Mouse (Mus musculus) E14TG2a.4 (cell line): Measurements from ENCODE around the gene Bmpr2.

ENCODE experiments used
- H3K27me3 ChIP-seq: 2 replicates; pipeline ENCODE4 v1.6.1; 2014; ENCODE audit warnings: low read length, control low read depth; ENCODE audit not compliant: insufficient read depth
- H3K36me3 ChIP-seq: 2 replicates; pipeline ENCODE4 v1.6.1; 2014; ENCODE audit warnings: low read length, control low read depth; ENCODE audit not compliant: insufficient read depth
- H3K4me1 ChIP-seq: replicated peaks from 2 replicates; pipeline ENCODE4 v1.6.1; 2014; ENCODE audit warnings: low read depth, low read length, control low read depth
- H3K4me3 ChIP-seq: replicated peaks from 2 replicates; pipeline ENCODE4 v1.5.1; 2014; ENCODE audit warnings: mild to moderate bottlenecking, low read length
- H3K9me3 ChIP-seq: 2 replicates; pipeline ENCODE4 v1.6.1; 2014; ENCODE audit warnings: low read length, control low read depth
- CTCF ChIP-seq: conservative IDR thresholded peaks from 2 replicates; pipeline ENCODE4 v1.5.1; 2014; ENCODE audit warnings: low read length
- NANOG ChIP-seq: IDR thresholded peaks from 2 replicates; pipeline ENCODE4 v1.6.1; 2014; ENCODE audit warnings: borderline replicate concordance, low read length, mixed read lengths
- POU5F1 ChIP-seq: IDR thresholded peaks from 2 replicates; pipeline ENCODE4 v1.6.1; 2014; ENCODE audit warnings: low read length, borderline replicate concordance

Gene Bmpr2

DNA sequence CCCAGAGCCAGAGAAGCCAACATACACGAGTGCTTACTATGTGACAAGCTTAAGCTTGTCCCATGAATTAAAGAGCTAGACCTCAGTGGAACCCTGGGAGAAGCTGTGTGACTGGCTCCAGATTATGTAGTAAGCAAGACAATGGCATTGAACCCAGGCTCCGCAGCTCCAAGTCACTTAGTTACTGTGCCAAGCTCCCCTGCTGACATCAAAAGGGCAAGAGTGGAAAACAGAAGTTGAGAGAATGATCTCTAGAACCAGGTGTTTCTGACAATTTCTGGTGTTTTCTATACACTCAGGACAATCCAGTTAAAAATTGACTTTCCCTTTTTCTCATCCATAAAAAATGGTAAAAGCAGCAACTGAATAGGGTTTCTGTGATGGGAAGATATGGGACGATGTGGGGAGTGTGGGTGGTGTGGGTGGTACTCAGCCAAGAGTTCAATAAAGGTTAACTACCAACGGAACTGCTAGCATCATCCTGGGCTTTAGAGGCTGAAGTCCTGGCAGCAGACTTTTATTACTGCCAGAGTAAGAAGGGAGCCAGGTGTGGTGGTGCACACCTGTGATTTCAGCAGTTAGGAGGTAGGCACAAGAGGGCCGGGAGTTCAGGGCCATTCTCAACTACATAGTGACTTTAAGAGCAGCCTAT, 134.1 kb downstream of the Bmpr2 start:
- H3K9me3 ChIP-seq = no peaks in the 10 kb centered on the region; the same call in 1 of the 2 replicates
- H3K27me3 ChIP-seq = no peaks in the 10 kb centered on the region
- no peaks in the 10 kb centered on the region for H3K4me1 ChIP-seq
- H3K36me3 ChIP-seq = no peaks in the 10 kb centered on the region
- TF ChIP-seq POU5F1 (no peak), NANOG (no peak)
- no peak overlapping the region for H3K4me3 ChIP-seq

DNA sequence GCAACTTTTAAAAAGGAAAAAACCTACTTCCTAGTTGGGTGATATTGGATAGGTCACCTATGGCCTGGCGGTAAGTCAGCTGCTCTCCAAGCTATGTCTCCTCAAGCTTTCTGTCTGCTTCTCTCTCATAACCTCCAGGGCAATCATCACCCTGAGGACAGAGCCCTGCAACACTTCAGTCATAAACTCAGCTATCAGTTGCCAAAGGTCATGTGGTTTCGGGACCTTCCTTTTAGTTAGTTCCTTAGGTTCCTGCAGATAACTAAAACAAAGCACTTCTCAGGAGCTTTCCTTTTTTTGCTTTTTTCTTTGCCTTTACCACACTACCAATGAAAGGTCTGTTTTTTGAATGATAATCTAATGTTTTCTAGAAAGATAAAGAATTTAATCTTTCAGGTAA, 136.5 kb downstream of the Bmpr2 start:
- Histone ChIP-seq H3K4me1 (no peaks in the 10 kb centered on the region), H3K36me3 (no peaks in the 10 kb centered on the region), H3K4me3 (no peak overlapping the region), H3K9me3 (no peaks in the 10 kb centered on the region), H3K27me3 (no peaks in the 10 kb centered on the region)
- no peak for TF ChIP-seq NANOG
- TF ChIP-seq CTCF = no peak
- no peak for TF ChIP-seq POU5F1

DNA sequence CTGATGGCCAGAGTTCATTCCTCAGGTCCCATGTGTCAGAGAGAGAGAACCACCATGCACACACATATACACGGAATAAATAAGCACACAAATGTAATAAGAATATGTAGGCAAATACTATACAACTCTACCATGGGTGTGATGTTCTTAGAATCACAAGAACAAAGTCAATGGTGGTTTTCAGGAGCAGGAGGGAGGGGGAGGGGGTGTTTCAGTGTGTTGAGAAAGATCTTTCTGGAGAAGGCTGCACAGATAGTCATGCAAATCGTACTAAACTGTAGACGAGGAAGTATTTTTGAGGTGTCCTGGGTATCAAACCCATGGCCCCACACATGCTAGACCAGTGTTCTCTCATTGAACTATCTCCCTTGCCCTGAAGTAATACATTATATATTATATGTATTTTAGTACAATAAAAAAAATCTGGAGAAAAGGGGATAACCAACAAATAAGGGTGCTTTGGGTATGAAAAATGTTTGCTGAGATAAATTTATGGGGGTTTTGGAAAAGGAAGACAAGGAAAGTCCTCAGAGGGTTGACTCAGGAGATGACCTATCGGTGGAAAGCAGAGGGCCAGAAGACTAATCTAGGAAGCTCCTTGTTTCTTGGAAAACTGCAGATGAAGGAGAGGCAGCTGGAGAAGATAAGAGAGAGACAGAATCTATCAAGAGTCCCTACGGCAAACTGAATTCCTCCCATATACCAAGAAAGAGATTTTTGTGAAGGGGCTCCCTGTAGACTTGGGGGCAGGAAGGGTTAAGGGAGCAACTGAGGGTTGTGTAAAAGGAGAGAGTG, 138.1 kb downstream of the Bmpr2 start:
- Histone ChIP-seq H3K9me3 (no peaks in the 10 kb centered on the region), H3K36me3 (no peaks in the 10 kb centered on the region), H3K4me3 (no peak overlapping the region), H3K4me1 (no peaks in the 10 kb centered on the region), H3K27me3 (no peaks in the 10 kb centered on the region)
- TF ChIP-seq NANOG (no peak), CTCF (no peak), POU5F1 (no peak)

DNA sequence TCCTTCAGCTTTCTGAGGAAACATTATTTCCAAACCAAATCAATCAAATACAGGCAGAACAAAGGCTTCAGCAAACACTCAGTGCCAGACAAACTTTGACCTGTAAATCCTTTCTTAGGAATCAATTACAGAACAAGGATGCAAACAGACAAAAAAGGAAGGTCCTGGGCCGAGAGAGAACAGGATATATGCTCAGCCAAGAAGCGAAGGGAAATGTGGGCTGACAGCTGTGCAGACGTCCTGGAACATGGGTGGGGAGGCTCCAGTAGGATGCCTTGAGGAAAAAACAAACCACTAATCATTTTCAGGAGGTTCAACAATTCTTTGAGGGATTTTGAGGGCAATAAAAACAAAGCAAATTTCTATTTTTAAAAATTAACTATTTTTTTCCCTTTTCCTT, 139.4 kb downstream of the Bmpr2 start:
- TF ChIP-seq POU5F1 (no peak), CTCF (no peak), NANOG (no peak)
- Histone ChIP-seq H3K27me3 (no peaks in the 10 kb centered on the region), H3K36me3 (no peaks in the 10 kb centered on the region), H3K4me3 (no peak overlapping the region), H3K4me1 (peaks cover 7% of the 10 kb centered on the region), H3K9me3 (no peaks in the 10 kb centered on the region)

DNA sequence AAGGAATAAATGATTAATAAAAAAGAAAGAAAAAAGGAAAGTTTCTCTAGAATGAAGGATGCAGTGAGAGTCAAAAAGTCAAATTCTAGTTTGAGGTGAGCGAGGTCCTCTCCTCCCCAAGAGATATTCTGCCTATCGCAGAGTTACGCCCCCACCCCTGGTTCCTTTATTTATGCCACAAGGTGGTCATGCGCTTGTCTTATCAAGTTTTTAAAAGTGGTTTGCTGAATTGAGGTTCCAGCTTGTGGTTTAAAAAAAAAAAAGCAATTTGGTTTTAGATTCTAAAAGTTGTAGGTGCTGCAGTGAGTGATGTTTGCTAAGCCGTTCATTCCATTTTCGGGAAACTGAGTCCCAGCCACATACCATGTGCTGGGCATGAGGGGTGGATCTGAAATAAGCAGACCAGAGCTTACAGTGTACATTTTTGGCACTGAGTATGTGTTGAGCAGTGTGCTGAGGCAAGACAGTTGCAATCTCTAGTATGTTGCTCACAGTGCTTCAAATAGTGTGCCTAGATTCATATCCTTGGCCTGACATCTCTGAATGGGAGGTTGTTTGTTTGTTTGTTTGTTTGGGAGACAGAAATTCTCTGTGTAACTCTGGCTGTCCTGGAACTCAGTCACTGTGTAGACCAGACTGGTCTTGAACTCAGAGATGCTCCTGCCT, 141.6 kb downstream of the Bmpr2 start:
- H3K4me3 ChIP-seq = no peak overlapping the region
- no peaks in the 10 kb centered on the region for H3K36me3 ChIP-seq
- TF ChIP-seq CTCF (no peak), NANOG (no peak), POU5F1 (no peak)
- H3K27me3 ChIP-seq = no peaks in the 10 kb centered on the region
- H3K9me3 ChIP-seq = no peaks in the 10 kb centered on the region
- H3K4me1 ChIP-seq = peaks cover 11% of the 10 kb centered on the region

DNA sequence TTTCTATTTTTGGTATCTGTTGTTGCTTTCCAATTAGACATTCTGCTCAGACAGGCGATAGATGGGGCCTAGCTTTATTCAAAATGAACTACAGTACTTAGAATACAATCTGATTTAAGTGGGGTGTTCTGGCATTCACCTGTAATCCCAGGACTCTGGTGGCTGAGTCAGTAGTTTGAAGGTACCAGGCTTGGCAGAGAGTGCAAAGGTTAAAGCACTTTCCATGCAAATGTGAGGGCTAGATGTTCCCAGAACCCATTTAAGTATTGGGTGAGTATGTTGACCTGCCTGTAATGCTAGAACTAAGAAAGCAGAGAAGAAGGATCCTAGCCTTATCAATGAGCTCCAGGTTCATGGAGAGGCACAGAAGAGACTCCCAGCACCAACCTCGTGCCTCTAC, 142.7 kb downstream of the Bmpr2 start:
- H3K4me1 ChIP-seq = peaks cover 11% of the 10 kb centered on the region
- TF ChIP-seq CTCF (no peak), POU5F1 (no peak), NANOG (no peak)
- H3K9me3 ChIP-seq = no peaks in the 10 kb centered on the region
- no peak overlapping the region for H3K4me3 ChIP-seq
- H3K27me3 ChIP-seq = no peaks in the 10 kb centered on the region
- H3K36me3 ChIP-seq = no peaks in the 10 kb centered on the region

DNA sequence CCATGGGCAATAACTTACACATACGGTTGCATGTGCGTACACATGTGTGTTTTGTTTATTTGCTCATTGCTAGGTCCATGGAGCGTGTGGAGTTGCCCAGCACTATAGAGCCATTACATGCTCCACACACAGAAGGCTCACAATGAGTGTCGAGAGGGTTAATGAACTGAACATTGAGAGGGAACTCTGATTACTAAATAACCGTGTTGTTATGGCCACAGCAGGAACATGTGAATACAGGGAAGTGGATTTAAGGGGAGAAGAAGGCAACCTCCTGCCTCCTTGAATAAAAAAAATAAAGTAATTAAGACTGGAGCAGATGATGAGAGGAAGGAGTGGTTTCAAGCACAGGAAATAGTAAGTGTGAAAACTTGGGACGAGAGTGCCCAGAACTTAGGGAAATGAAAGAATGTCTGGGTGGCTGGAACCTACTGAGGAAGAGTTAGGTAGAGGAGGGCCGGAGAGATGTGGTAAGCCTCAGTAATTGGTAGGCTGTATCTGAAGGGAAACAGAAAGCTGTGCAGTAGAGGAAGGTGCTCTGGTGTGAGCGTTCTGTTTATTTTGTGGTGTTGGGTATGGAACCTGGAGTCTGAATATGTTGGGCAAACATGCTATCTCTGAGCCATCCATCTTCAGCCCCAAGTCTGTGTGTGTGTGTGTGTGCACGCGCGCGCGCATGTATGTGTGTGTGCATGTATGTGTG, 143.8 kb downstream of the Bmpr2 start:
- Histone ChIP-seq H3K27me3 (no peaks in the 10 kb centered on the region), H3K4me1 (peaks cover 11% of the 10 kb centered on the region), H3K9me3 (no peaks in the 10 kb centered on the region), H3K36me3 (no peaks in the 10 kb centered on the region), H3K4me3 (no peak overlapping the region)
- TF ChIP-seq POU5F1 (no peak), CTCF (no peak), NANOG (no peak)

DNA sequence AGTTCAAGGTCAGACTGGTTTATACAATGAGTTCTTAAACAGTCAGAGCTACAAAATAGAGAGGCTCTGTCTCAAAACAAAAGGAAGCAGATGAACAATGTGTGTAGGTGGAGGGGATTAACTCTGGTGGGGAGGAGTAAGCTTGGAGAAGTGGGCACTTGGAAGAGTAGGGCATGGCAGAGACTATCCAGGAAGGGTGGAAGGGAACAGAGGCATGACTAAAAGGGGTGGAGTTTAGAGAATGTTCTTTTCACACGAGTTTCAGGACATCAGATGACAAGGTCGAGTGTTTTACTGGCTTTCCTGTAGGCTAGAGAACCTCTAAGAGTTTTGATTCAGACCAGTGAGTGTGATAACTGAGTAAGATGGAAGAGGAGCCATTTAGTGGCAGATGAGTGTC, 144.5 kb downstream of the Bmpr2 start:
- Histone ChIP-seq H3K4me3 (no peak overlapping the region), H3K36me3 (no peaks in the 10 kb centered on the region), H3K27me3 (no peaks in the 10 kb centered on the region), H3K4me1 (peaks cover 14% of the 10 kb centered on the region), H3K9me3 (no peaks in the 10 kb centered on the region)
- TF ChIP-seq NANOG (0 out of 2 replicates have a peak, but pooled peaks have one; percentile 39), POU5F1 (no peak)
